Mouse (Mus musculus) heart, postnatal 36 days (tissue): ENCODE data around the gene Gm6880. TPM values are rescaled to one million over a fixed set of nuclear protein-coding genes. Genes with fewer than 3 reads are reported as not detected.
"Not testable (repeated sequence)": the region's sequence is repeated elsewhere in the genome, so short reads cannot be mapped to it uniquely, and the experiment has no call there.

Experiments used
- DNase-seq, 2 experiments: peaks; one replicate each; pipeline ENCODE4 v3.0.0; 2021 to 2022
- intact Hi-C: fragments of 180-260 bp; cut with DNase I; formaldehyde crosslinking; loops from one replicate; pipeline ENCODE4 v1.15.1; 2025
- total RNA-seq, 2 experiments: library from RNA; stranded (reverse); gene quantifications; 2 replicates each; pipeline ENCODE4 v1.2.3; 2021

Gm6880 gene
- not detected for total RNA-seq

DNA sequence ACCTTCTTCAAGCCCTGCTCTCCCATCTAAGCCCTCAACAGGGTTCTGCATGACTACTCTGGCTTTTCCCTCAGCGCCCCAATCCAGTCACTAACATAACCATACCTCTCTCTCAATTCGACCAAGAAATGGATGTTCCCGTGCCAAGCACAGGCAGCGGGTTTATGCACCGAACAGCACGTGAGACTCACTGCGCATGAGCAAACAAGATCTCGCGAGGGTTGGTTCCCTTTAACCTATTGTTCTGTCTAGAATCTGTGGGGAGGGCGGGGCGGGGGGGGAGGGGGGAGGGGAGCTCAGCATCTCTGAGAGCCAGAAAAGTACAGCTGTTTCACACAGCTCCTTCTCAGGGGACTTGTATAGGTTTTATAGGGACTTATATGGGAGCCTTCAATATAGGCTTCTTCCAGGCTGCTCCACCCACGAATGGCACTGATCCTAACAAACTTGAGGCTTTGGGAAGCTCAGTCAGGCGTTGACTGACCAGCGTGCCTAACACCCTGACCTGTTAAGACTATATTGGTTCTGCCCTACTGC, at the start of gene Gm6880:
Gene Gm6880 (minus strand): TSS at position 51 of the 537 bp plus-strand sequence.
- intact Hi-C loops, DNase-seq: not testable (repeated sequence)

GRCm38 (mm10) chrX:74517461-74517860, 36.3 kb upstream of the Gm6880 start:
- intact Hi-C loops, DNase-seq: not testable (repeated sequence)

- intact Hi-C loops, result no loop called here
These were observed 15.9 kb upstream of the Gm6880 start for GRCm38 (mm10) chrX:74497131-74497530.

GRCm38 (mm10) chrX:74452773-74453172, 28.4 kb downstream of the Gm6880 start:
- DNase-seq, result no peak
- intact Hi-C loops, result no loop called here

More at GRCm38 (mm10) chrX:74497131-74497530, 15.9 kb upstream of the Gm6880 start:
- DNase-seq, result no peak

GRCm38 (mm10) chrX:74451157-74451912, 29.9 kb downstream of the Gm6880 start:
- intact Hi-C loops, result no loop called here
- DNase-seq, result no peak

Other genes with a start within 250 kb of the Gm6880 start
- gene Flna, start 231.6 kb downstream of the Gm6880 start, total RNA-seq, result 10 to 100 TPM; 88.3 to 97.0 TPM
- gene Emd, start 226.7 kb downstream of the Gm6880 start, total RNA-seq, result 10 to 100 TPM; 28.2 to 34.0 TPM
- gene Rpl10, start 210.6 kb downstream of the Gm6880 start, total RNA-seq, result 100 to 1,000 TPM; 178 to 213 TPM
- gene Taz, start 199.5 kb downstream of the Gm6880 start, total RNA-seq, result 10 to 100 TPM; 48.4 to 51.9 TPM
- gene Dnase1l1, start 199.1 kb downstream of the Gm6880 start, total RNA-seq, result 10 to 100 TPM; 16.1 to 20.6 TPM
- gene Atp6ap1, start 184.3 kb downstream of the Gm6880 start, total RNA-seq, result 100 to 1,000 TPM; 130 to 135 TPM
- gene Gdi1, start 176.4 kb downstream of the Gm6880 start, total RNA-seq, result 10 to 100 TPM; 76.7 to 82.5 TPM
- gene Fam50a, start 168.4 kb downstream of the Gm6880 start, total RNA-seq, result 10 to 100 TPM; 24.5 to 29.5 TPM
- 1 to 10 TPM in 1 of 2 experiments, under 1 TPM in 1; 0.87 to 1.6 TPM for gene Plxna3, start 152.3 kb downstream of the Gm6880 start, total RNA-seq
- gene Lage3, start 127.8 kb downstream of the Gm6880 start, total RNA-seq, result 10 to 100 TPM; 28.3 to 28.8 TPM
- 10 to 100 TPM; 67.7 to 70.3 TPM for gene Ubl4a, start 108.2 kb downstream of the Gm6880 start, total RNA-seq
- gene Slc10a3, start 108.0 kb downstream of the Gm6880 start, total RNA-seq, result 1 to 10 TPM; 4.9 to 5.7 TPM
- 10 to 100 TPM; 18.6 to 18.8 TPM for gene Fam3a, start 88.1 kb downstream of the Gm6880 start, total RNA-seq
- gene Ikbkg, start 88.1 kb downstream of the Gm6880 start, total RNA-seq, result 10 to 100 TPM; 45.8 to 46.1 TPM
- 1 to 10 TPM; 6.8 to 7.1 TPM for gene G6pdx, start 52.2 kb downstream of the Gm6880 start, total RNA-seq
- gene Olfr1326-ps1, start 93.5 kb upstream of the Gm6880 start, total RNA-seq, result not detected
- not detected for gene Olfr1325, start 111.3 kb upstream of the Gm6880 start, total RNA-seq
- under 1 TPM; 0.24 to 0.33 TPM for gene Gm5640, start 164.2 kb upstream of the Gm6880 start, total RNA-seq